Mouse (Mus musculus) v-Abl transformed pro-B cells (cell line): ENCODE results near the gene Lrrc10.

Experiments used
- in situ Hi-C, 2 experiments: fragments of 400-800 bp; cut with MboI; formaldehyde crosslinking; loops; one replicate each; pipeline ENCODE4 v1.15.1; 2025; ENCODE audit not compliant: unreplicated experiment in 2 of 2

Gene Lrrc10

GRCm38 (mm10) chr10:117045175-117046056, at the start of gene Lrrc10:
Lrrc10 (plus strand) TSS chr10:117045341.
- in situ Hi-C loops = loop anchor here (25.0 kb wide), 2 partner anchors 108 to 583 kb away; partner anchors contain the start of gene Kcnmb4 (in 1 of the 2)

DNA sequence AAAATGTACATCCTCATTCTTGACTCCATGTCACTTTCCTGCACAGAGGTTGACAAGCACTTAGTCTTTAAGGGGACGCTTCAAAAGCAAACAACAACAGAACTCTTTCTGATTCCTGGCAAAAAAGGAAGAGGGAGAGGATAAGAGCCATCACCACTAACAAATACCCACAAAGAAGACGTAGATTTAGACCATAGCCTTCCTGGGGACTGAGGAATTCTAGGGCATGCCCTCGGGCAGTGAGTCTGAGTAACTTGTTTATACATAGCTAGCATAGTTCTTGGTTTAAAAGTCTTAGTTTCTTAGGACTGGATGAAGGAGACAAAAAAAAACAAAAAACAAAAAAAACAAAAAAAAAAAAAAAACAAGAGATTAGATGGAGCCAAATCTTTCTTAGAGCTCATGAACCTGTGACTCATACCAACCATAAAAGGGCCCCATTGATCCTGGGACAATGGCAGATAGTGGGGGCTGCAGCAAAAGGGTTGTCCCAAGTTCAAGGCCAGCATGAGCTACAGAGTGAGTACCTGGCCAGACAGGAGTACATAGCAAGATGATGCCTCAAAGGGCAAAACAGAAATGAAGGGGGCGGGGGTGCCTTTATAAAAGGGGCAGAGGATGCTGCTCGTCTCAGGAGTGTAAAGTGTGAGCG, 49.4 kb upstream of the Lrrc10 start:
- in situ Hi-C loops = no loop called here

GRCm38 (mm10) chr10:116996236-116996600, 48.9 kb upstream of the Lrrc10 start:
- in situ Hi-C loops = no loop called here

GRCm38 (mm10) chr10:116998716-116999455, 46.3 kb upstream of the Lrrc10 start:
- in situ Hi-C loops = no loop called here

- in situ Hi-C loops = no loop called here
These were observed 44.2 kb upstream of the Lrrc10 start for GRCm38 (mm10) chr10:117000975-117001374.

DNA sequence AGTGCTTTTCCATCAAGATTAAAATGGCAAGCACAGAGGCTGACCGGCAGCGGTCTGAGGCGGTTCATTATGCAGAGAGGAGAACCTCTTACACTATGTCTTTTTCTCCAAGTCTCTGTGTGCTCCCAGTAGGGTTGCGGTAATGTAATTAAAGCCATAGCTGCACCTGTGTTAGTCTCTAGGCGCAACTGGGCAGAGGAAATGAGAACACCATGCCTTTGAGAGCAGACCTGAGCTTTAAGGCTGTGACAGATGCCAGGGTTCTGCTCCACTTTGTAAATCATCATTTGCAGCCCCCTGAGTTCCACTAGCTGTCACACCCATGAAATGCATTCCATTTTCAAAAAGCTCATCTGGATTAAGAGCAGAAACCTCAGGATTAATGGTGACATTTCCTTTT, 40.4 kb upstream of the Lrrc10 start:
- in situ Hi-C loops = no loop called here

DNA sequence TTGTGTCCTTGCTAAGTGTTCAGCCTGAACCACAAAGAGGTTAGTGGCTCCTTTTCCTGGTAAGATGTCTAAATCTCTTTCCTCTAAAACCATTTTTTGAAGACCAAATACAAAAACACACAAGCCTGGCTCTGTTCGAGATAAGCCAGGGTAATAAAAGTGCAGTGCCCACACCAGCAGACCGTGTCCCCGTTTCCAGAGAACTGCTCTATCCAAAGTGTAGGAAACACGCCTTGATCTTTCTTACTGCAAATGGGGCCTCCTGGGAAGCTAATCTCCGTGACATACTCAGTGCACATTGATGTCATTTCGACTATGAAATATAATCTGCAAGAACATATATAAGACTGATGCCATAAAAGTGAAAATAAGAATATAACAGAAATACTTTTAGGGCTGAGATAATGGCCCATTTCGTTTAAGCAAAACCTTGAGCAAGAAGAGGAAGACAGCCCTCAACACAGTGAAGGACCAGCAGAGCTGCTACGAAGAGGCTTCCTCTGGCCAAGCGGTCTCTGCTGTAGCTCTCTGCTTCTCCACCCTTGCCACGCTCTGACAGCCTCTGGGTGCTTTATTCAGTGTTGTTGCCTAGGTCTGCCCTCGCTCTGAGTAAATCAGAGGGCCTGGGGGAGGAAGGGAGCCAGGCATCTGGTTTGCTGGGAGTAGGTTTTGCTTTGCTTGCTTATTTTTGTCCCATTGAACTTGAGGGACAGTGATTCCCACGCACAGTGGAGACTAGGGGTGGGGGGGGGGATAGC, 39.3 kb upstream of the Lrrc10 start:
- in situ Hi-C loops = no loop called here

- in situ Hi-C loops = no loop called here
These were observed 35.5 kb upstream of the Lrrc10 start for GRCm38 (mm10) chr10:117009691-117010090.

DNA sequence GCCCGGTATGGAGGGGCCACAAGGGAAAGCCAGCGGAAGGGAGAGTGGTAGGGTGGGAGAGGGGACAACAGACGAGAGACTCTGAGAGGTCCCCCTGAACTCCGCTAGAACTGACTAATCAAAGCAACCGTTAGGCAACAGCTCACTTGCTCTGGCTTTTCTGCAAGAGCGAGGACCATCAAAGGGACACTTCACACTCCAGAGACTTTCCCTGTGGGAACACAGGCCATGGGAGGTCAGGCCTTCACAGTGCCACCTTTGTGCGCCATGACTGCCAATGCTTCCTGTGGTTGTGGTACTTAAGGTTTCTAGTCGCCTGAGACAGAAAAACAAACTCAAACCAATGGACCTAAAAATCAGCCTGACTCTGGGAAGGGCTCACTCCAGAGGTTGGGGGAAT, 34.1 kb upstream of the Lrrc10 start:
- in situ Hi-C loops = no loop called here

GRCm38 (mm10) chr10:117013689-117014390, 31.3 kb upstream of the Lrrc10 start:
- in situ Hi-C loops = no loop called here

DNA sequence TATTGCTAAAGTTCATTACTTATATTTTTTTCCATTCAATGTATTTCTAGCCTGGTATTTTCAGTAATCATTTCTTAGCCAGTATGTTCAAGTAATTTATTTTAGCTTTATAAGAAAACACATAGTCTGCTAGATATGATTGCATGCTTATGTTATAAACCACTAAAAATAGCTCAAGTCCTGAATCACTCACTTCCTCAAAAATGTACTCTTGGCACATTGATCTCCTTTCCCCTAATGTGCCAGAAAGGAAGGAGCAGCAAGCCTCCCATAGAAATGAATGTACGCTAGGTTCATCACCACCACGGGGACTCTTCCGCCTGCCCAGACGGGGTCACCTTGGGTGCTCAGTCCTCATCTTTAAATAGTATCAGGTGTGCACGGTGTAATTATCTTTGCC, 30.6 kb upstream of the Lrrc10 start:
- in situ Hi-C loops = no loop called here

GRCm38 (mm10) chr10:117018281-117018840, 26.8 kb upstream of the Lrrc10 start:
- in situ Hi-C loops = no loop called here

GRCm38 (mm10) chr10:117021020-117021754, 24.0 kb upstream of the Lrrc10 start:
- in situ Hi-C loops = no loop called here

DNA sequence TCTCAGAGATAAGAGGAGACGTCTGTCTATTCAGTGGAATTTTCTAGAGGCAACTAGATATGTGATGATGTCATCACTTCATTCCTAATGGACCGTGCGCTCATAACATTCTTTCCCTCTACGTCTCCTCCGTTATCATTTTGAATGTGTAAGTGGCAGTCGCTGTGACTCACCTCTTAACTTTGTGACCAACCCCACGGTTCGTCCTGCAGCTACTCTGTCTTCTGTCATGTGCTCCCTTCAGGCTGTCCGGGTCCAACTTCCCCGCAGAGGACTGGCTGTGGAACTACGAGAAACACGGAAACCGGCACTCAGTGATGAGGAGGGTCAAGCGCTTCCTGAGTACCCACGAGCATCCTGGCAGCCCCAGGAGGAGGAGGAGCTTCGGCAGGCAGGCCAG, 21.4 kb upstream of the Lrrc10 start:
- in situ Hi-C loops = no loop called here

DNA sequence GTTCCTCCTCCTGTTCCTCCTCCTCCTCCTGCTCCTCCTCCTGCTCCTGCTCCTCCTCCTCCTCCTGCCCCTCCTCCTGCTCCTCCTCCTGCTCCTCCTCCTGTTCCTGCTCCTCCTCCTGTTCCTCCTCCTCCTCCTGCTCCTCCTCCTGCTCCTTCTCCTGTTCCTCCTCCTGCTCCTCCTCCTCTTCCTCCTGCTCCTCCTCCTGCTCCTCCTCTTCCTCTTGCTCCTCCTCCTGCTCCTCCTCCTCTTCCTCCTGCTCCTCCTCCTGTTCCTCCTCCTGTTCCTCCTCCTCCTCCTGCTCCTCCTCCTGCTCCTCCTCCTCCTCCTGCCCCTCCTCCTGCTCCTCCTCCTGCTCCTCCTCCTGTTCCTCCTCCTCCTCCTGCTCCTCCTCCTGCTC, 19.4 kb upstream of the Lrrc10 start:
- in situ Hi-C loops = loop anchor here (5.0 to 25.0 kb wide), 3 partner anchors 88 to 693 kb away; partner anchors contain the start of gene Kcnmb4 (in 1 of the 2)

DNA sequence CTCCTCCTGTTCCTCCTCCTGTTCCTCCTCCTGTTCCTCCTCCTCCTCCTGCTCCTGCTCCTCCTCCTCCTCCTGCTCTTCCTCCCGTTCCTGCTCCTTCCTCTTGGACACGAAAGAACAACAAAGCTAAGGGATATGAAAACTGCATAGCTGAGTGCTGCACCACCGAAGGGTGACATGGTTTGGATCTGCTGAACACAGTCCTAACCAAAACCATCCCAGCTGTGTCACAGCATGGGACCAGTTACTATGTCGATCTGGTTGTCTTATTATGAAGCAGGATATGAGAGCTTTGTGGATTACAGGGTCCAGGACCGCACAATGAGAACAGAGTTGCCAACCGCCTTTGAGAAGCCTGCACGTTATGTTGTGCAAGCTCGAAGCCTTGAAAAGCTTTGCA, 19.0 kb upstream of the Lrrc10 start:
- in situ Hi-C loops = loop anchor here (5.0 to 25.0 kb wide), 3 partner anchors 89 to 694 kb away; partner anchors contain the start of gene Kcnmb4 (in 1 of the 2)

- in situ Hi-C loops = loop anchor here (5.0 to 25.0 kb wide), 6 partner anchors 49 to 826 kb away; partner anchors contain the start of gene Kcnmb4 (in 1 of the 2)
These were observed 14.0 kb upstream of the Lrrc10 start for GRCm38 (mm10) chr10:117031160-117031559.

GRCm38 (mm10) chr10:117033785-117034184, 11.4 kb upstream of the Lrrc10 start:
- in situ Hi-C loops = loop anchor here (5.0 to 25.0 kb wide), 6 partner anchors 51 to 829 kb away; partner anchors contain the start of gene Kcnmb4 (in 1 of the 2)
